Mouse (Mus musculus) brain, embryonic 14.5 days (tissue): ENCODE measurements at regions not wholly inside any gene's neighbourhood (a gene's known extent, or its start where the extent isn't known, plus 50 kb on each side); places are given as distances from the start of the nearest gene placed in this dataset.

Experiments
- CTCF ChIP-seq: fragments of 200-500 bp; IDR thresholded peaks from 2 replicates; pipeline ENCODE4 v1.5.1; 2012; ENCODE audit warnings: inconsistent platforms, mild to moderate bottlenecking, moderate library complexity, borderline replicate concordance; ENCODE audit not compliant: insufficient read depth, insufficient read length; ENCODE audit errors: extremely low read depth
- POLR2A ChIP-seq: fragments of 200-500 bp; IDR thresholded peaks from 2 replicates; pipeline ENCODE4 v1.6.1; 2012; ENCODE audit warnings: mild to moderate bottlenecking, inconsistent platforms, borderline replicate concordance; ENCODE audit not compliant: poor library complexity, insufficient read depth, insufficient read length, severe bottlenecking; ENCODE audit errors: extremely low read depth

DNA sequence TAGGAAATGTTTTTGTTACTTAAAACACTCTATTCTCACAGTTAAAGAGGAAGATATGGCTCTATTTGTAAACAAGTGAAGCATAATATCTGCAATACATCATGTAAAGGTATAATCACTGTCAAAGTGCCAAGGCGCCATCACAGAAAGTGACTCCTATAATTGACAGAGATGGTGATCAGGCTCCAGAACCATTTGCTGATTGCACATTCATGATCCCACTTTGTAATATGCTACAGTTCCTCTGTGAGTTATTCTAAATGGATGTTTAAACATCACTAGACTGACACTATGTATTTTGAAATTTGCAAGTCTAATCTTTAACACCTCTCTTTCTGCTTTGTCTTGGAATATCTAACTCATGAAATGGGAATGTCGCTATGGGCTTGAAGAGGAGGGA lies 109.8 kb upstream of the Zfp352 start:
- TF ChIP-seq CTCF (no peak), POLR2A (no peak)
